Mouse (Mus musculus) testis, adult 2 months (tissue): ENCODE data around the gene Pde4dip. TPM values are rescaled to one million over a fixed set of nuclear protein-coding genes. Genes with fewer than 3 reads are reported as not detected.

Source experiments
- H3K27ac ChIP-seq: fragments of 200-500 bp; 2 replicates; pipeline ENCODE4 v1.5.1; 2012; ENCODE audit warnings: low read depth, low read length; ENCODE audit not compliant: control insufficient read depth, insufficient read depth
- H3K27me3 ChIP-seq: fragments of 200-500 bp; 2 replicates; pipeline ENCODE4 v1.6.1; 2012; ENCODE audit warnings: mild to moderate bottlenecking, low read length, moderate library complexity; ENCODE audit not compliant: control insufficient read depth, insufficient read depth
- H3K36me3 ChIP-seq: fragments of 200-500 bp; 2 replicates; pipeline ENCODE4 v1.6.1; 2012; ENCODE audit warnings: mild to moderate bottlenecking, low read length; ENCODE audit not compliant: control insufficient read depth, insufficient read depth
- H3K4me1 ChIP-seq: fragments of 200-500 bp; 2 replicates; pipeline ENCODE4 v1.6.1; 2012; ENCODE audit warnings: low read length; ENCODE audit not compliant: control insufficient read depth, insufficient read depth
- H3K4me3 ChIP-seq: fragments of 200-500 bp; 2 replicates; pipeline ENCODE4 v1.5.1; 2012; ENCODE audit warnings: low read depth, mild to moderate bottlenecking, low read length, moderate library complexity, mixed read lengths; ENCODE audit not compliant: control insufficient read depth
- CTCF ChIP-seq: fragments of 200-500 bp; IDR thresholded peaks from 2 replicates; pipeline ENCODE4 v1.5.1; 2012; ENCODE audit warnings: low read depth, mild to moderate bottlenecking, inconsistent platforms, low read length, moderate library complexity; ENCODE audit not compliant: control insufficient read depth, insufficient read depth, insufficient replicate concordance
- POLR2A ChIP-seq: fragments of 200-500 bp; IDR thresholded peaks from 2 replicates; pipeline ENCODE4 v1.6.1; 2012; ENCODE audit warnings: low read depth, mild to moderate bottlenecking, inconsistent platforms, low read length, moderate library complexity; ENCODE audit not compliant: control insufficient read depth
- polyA plus RNA-seq: library from polyadenylated mRNA; depleted of rRNA; stranded (reverse); fragments of >200 nt; gene quantifications from 2 replicates; pipeline ENCODE4 v1.2.3, GENCODE M21; 2012

Gene Pde4dip
- polyA plus RNA-seq, 1 experiment, result 142 TPM

DNA sequence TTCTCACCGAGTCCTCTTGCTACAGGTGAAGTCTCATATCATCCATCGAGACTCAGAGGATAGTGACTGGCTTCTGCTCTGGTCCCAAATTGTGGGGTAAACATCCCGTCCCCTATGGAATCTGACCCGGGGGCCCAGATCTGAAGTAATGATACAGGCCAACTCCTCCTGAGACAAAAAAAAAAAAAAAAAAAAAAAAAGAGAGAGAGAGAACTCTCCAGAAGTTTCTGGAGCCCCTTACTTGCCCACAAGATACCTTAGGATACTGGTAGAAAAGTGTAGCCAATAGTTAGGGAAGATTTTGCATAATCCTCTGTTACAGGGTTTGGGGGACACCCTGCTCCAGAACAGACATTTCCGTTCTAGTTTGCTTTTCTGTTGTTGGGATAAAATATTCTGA is 205.9 kb downstream of the Pde4dip start:
- H3K4me3 ChIP-seq, result no peak overlapping the region
- no peak overlapping the region for H3K27ac ChIP-seq
- H3K36me3 ChIP-seq, result no peaks in the 10 kb centered on the region
- TF ChIP-seq CTCF (no peak), POLR2A (no peak)
- H3K4me1 ChIP-seq, result peaks cover 22% of the 10 kb centered on the region
- no peaks in the 10 kb centered on the region for H3K27me3 ChIP-seq

- no peak overlapping the region for H3K27ac ChIP-seq
- H3K36me3 ChIP-seq, result no peaks in the 10 kb centered on the region
- TF ChIP-seq POLR2A (no peak), CTCF (no peak)
- peak overlapping the region; percentile 46; the same call in 1 of the 2 replicates for H3K4me3 ChIP-seq
- peaks cover 22% of the 10 kb centered on the region for H3K4me1 ChIP-seq
- H3K27me3 ChIP-seq, result no peaks in the 10 kb centered on the region
Measured at GRCm38 (mm10) chr3:97682159-97682502, 206.4 kb downstream of the Pde4dip start.

DNA sequence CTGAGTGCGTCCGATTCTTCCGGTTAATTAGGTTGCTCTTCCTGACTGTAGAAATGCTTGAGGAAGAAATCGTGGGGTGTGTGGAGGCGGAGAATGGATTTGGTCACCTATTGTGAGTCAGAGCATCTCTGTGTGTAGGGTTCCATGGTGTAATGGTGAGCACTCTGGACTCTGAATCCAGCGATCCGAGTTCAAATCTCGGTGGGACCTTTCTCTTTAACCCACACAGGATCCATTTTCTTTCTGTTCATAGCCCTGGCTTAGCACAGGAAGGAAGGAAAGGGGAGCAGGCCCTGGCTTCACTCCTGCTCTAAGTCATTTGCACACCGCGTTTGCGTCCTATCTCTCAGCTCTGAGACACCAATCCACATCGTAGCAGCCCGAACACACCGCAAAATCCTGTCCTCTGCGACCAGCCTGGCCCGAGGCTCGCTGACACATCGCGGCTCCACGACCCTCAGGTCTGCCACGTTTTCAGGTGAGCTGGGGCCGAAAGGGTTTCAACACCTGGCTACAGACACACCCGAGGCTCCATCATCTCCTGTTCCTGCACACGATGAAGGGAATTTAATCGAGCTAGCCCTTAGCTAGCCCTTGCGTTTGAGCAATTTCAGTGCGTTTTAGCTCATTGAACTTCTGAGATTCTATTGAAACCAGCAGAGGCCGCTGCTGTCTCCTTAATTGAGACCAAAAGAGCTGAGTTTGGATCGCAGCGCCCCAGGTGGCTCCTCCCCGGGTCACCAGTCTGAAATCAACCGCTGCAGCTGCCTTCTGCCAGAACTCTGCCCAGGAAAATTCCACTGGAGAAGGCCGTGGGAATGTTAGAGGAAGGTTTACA is 207.0 kb downstream of the Pde4dip start:
- no peak overlapping the region for H3K27ac ChIP-seq

DNA sequence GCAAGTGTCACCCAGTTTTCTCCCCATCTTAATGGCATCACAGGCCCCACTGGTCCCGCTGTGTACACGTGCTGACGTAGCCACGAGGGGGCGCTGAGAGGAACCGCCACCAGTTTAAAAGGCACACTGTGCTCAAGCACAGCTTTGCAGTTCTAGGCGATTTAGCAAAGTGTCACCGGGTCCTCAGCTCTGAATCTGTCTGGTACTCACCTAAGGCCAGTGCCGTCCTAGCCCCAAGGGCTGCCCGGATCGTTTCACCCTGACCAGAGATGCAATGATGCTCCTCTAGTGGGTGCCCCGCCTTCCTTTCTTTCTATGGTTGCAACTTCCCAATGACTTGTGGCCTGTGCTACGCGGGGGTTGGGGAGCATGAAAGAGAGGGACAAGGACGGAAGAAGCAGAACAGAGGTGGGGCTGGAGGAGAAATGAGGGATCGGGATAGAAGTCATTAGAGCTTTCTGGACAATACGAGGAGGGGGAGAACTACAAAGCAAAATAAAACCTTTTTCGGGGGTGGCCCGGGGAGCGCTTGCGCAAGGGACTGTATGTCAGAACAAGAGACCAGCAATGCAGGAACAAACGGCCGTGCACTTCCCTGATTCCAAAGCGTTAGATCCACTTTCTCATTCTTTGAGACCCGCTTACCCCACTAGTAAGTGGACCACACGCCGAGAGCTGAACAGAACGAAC is 207.7 kb downstream of the Pde4dip start:
- Histone ChIP-seq H3K27ac (no peak overlapping the region), H3K27me3 (no peaks in the 10 kb centered on the region), H3K4me1 (peaks cover 22% of the 10 kb centered on the region), H3K4me3 (peak overlapping the region; percentile 46), H3K36me3 (no peaks in the 10 kb centered on the region)
- TF ChIP-seq POLR2A (no peak), CTCF (peak; percentile 69; the same call in 1 of the 2 replicates)

More for the DNA sequence above, 207.0 kb downstream of the Pde4dip start:
- Histone ChIP-seq H3K4me1 (peaks cover 22% of the 10 kb centered on the region), H3K36me3 (no peaks in the 10 kb centered on the region), H3K27me3 (no peaks in the 10 kb centered on the region), H3K4me3 (peak overlapping the region; percentile 46)
- TF ChIP-seq POLR2A, result no peak
- no peak for TF ChIP-seq CTCF

GRCm38 (mm10) chr3:97678416-97678815 is 210.1 kb downstream of the Pde4dip start:
- Histone ChIP-seq H3K4me1 (peaks cover 19% of the 10 kb centered on the region), H3K27ac (no peak overlapping the region), H3K36me3 (no peaks in the 10 kb centered on the region), H3K4me3 (no peak overlapping the region), H3K27me3 (no peaks in the 10 kb centered on the region)
- no peak for TF ChIP-seq POLR2A

DNA sequence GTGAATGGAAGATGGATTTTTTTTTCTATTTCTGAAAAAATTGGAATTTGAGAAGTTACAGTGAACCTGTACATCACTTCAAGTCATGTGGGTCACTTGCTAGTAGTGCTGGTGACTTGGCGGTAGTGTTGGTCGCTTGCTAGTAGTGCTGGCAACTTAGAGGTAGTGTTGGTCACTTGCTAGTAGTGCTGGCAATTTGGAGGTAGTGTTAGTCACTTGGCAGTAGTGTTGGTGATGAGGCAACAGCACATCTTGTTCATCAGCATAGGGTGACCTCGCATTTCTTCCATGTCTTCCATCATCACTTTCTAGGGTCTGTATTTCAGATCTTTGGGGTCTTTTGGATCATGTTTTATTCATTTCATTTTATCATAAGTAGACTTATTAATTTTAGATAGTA is 212.4 kb downstream of the Pde4dip start:
- no peaks in the 10 kb centered on the region; the same call in 1 of the 2 replicates for H3K36me3 ChIP-seq
- H3K27ac ChIP-seq, result no peak overlapping the region
- H3K4me1 ChIP-seq, result peaks cover 6% of the 10 kb centered on the region
- no peak overlapping the region for H3K4me3 ChIP-seq
- no peaks in the 10 kb centered on the region for H3K27me3 ChIP-seq
- TF ChIP-seq CTCF (no peak), POLR2A (no peak)

DNA sequence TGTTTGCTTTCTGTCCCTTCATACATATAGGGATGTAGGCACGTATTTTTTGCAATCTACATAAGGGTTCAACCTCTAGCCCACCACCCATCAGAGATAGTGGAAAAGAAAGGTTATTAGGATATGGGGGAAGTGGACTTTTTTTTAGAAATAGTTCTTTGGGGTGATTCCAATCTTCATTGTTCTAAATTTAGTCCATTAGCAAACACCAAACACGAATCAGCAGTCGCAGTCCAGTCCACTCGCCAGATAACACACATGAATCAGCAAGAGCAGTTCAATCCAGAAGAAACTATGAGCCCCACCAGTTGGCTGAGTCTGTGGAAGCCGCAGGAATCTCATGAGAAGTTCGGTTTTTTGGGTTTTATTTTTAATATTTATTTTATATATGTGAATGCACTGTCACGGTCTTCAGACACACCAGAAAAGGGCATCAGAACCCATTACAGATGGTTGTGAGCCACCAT is 213.8 kb downstream of the Pde4dip start, which contains the start of gene Gm17651:
Gene Gm17651 (minus strand): TSS at position 51 of the 467 bp plus-strand sequence.
- H3K36me3 ChIP-seq, result no peaks in the 10 kb centered on the region; the same call in 1 of the 2 replicates
- no peak for TF ChIP-seq POLR2A
- TF ChIP-seq CTCF, result no peak
- no peak within 1 kb of the TSS for H3K27ac ChIP-seq
- H3K27me3 ChIP-seq, result no peaks in the 10 kb centered on the region
- H3K4me3 ChIP-seq, result no peak within 1 kb of the TSS
- H3K4me1 ChIP-seq, result no peaks in the 10 kb centered on the region
